In the genomic region with DNA sequence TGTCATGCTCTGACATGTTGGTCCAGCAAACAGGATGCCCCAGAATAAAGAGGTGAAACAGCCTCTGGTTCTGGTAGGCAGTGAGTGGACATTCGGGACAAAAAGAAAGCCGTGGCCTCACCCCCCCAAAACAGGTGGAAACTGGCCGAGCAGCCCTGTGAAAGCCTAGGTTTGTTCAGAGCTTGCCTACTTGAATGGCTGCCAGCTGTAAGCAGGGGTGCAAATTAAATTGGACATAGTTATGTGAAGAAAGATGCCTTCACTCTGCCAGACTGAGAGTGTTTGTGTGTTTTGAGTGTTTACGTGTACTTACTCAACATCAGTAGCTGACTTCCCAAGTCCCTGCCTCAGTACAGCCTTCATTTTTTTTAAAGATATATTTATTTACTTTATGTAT, we compare ENCODE assay signal across 9 mouse cellular contexts. TPM values are rescaled to one million over a fixed set of nuclear protein-coding genes. Genes with fewer than 3 reads are reported as not detected.
A peak's percentile ranks its signal among the peaks of the same experiment; 100 is the strongest.
DNase-seq lines count a peak whose midpoint lies in the region; ATAC-seq and TF ChIP-seq lines count a peak whose summit lies in the region.
"Had no signal": no experiment of that assay in that cellular context is flagged by ENCODE, and none has a peak within 500 bp of the region (broad histone marks: within the 10 kb centered on the region; RNA-seq: fewer than 3 reads in every experiment).

No protein-coding gene starts in this region.

- intact Hi-C loops in gastrocnemius, adult 2 months (cut with DNase I) = no loop called here

- WGBS in lung, embryonic 16.5 days = 35% methylated on average over 4 of the region's 4 CpGs
- WGBS in intestine, postnatal 0 days = 65% methylated on average over 4 of the region's 4 CpGs
- WGBS in stomach, embryonic 14.5 days = 36% methylated on average over 4 of the region's 4 CpGs

- no peaks in the 10 kb centered on the region for H3K27me3 ChIP-seq in lung, embryonic 16.5 days (ENCODE audit: control insufficient read depth, insufficient read depth, low read depth, low read length)
- peaks cover 36% of the 10 kb centered on the region for H3K27me3 ChIP-seq in intestine, postnatal 0 days (replicated peaks; ENCODE audit: control insufficient read depth, insufficient read depth, low read length)
- no peaks in the 10 kb centered on the region for H3K27me3 ChIP-seq in stomach, embryonic 14.5 days (ENCODE audit: control insufficient read depth, insufficient read depth, low read length)

- peaks cover 51% of the 10 kb centered on the region for H3K4me1 ChIP-seq in lung, embryonic 16.5 days (replicated peaks; ENCODE audit: control insufficient read depth, insufficient read depth, low read length)
- H3K4me1 ChIP-seq in intestine, postnatal 0 days (replicated peaks; ENCODE audit: control insufficient read depth, insufficient read depth, low read length) = 0 out of 2 replicates have a peak, but pooled peaks cover 3% of the 10 kb centered on the region
- H3K4me1 ChIP-seq in stomach, embryonic 14.5 days (ENCODE audit: control insufficient read depth, insufficient read depth, low read length) = peaks cover 66% of the 10 kb centered on the region

- DNase-seq in gastrocnemius, adult 2 months = no peak
- no peak for DNase-seq in gastrocnemius, adult 18-20 months (ENCODE audit: low spot score)
- DNase-seq in lung, postnatal 4 days = no peak
- DNase-seq in thymus, adult 18-20 months = no peak

- no peaks in the 10 kb centered on the region for H3K36me3 ChIP-seq in lung, embryonic 16.5 days (ENCODE audit: control insufficient read depth, insufficient read depth, low read length)
- no peaks in the 10 kb centered on the region for H3K36me3 ChIP-seq in intestine, postnatal 0 days (ENCODE audit: control insufficient read depth, insufficient read depth)
- peaks cover 3% of the 10 kb centered on the region; the same call in 1 of the 2 replicates for H3K36me3 ChIP-seq in stomach, embryonic 14.5 days (ENCODE audit: control insufficient read depth, insufficient read depth, low read length)

- peak overlapping the region; percentile 98 for H3K27ac ChIP-seq in gastrocnemius, adult 2 months
- peak overlapping the region; percentile 8; the same call in 1 of the 2 replicates for H3K27ac ChIP-seq in lung, embryonic 16.5 days (ENCODE audit: low read length)
- no peak overlapping the region for H3K27ac ChIP-seq in intestine, postnatal 0 days (ENCODE audit: low read depth, low read length)
- peak overlapping the region; percentile 21; the same call in 1 of the 2 replicates for H3K27ac ChIP-seq in stomach, embryonic 14.5 days (ENCODE audit: low read length)

- ATAC-seq in lung, embryonic 16.5 days (ENCODE audit: low read depth) = no peak
- no peak for ATAC-seq in intestine, postnatal 0 days
- no peak for ATAC-seq in stomach, embryonic 14.5 days (ENCODE audit: insufficient number of reproducible peaks, insufficient read depth, low FRiP score, low read depth)
- no peak for ATAC-seq in granulocyte monocyte progenitor cell, adult 5-6 weeks (replicated peaks; ENCODE audit: poor library complexity, severe bottlenecking)

- no peak for TF ChIP-seq CTCF in gastrocnemius, adult 2 months (IDR thresholded peaks at IDR 0.05)
- no peak for TF ChIP-seq CTCF in intestine, postnatal 0 days (IDR thresholded peaks at IDR 0.05; ENCODE audit: low read depth)

- no peaks in the 10 kb centered on the region for H3K9me3 ChIP-seq in lung, embryonic 16.5 days (ENCODE audit: control insufficient read depth, low read length)
- no peaks in the 10 kb centered on the region for H3K9me3 ChIP-seq in intestine, postnatal 0 days (ENCODE audit: control insufficient read depth)
- no peaks in the 10 kb centered on the region for H3K9me3 ChIP-seq in stomach, embryonic 14.5 days (ENCODE audit: control insufficient read depth, low read depth, low read length)

- H3K9ac ChIP-seq in lung, embryonic 16.5 days (ENCODE audit: low read length) = peak overlapping the region; percentile 16
- no peak overlapping the region for H3K9ac ChIP-seq in intestine, postnatal 0 days (ENCODE audit: low read depth, low read length)
- H3K9ac ChIP-seq in stomach, embryonic 14.5 days (replicated peaks; ENCODE audit: low read depth, low read length) = peak overlapping the region; percentile 86; the same call in 1 of the 2 replicates

- peak overlapping the region; percentile 93 for H3K4me3 ChIP-seq in gastrocnemius, adult 2 months
- H3K4me3 ChIP-seq in lung, embryonic 16.5 days (ENCODE audit: low read length) = peak overlapping the region; percentile 83
- no peak overlapping the region for H3K4me3 ChIP-seq in intestine, postnatal 0 days (ENCODE audit: low read depth, low read length)
- H3K4me3 ChIP-seq in stomach, embryonic 14.5 days (ENCODE audit: low read depth, low read length) = peak overlapping the region; percentile 94; the same call in 1 of the 2 replicates

- peak overlapping the region; percentile 67 for H3K4me2 ChIP-seq in lung, embryonic 16.5 days (ENCODE audit: low read depth, low read length)
- peak overlapping the region; percentile 75; the same call in 1 of the 2 replicates for H3K4me2 ChIP-seq in intestine, postnatal 0 days (replicated peaks; ENCODE audit: low read depth)
- peak overlapping the region; percentile 85 for H3K4me2 ChIP-seq in stomach, embryonic 14.5 days (replicated peaks; ENCODE audit: low read depth, low read length)

RNA-seq across cellular contexts. Expression of a gene that starts 18.7 kb away (rescaled TPM):
- total RNA-seq in gastrocnemius, adult 2 months (2021) = 10 to 100 TPM; 46.1 to 52.4 TPM
- total RNA-seq in gastrocnemius, adult 18-20 months (2021) = 10 to 100 TPM; 42.0 to 54.6 TPM
- polyA plus RNA-seq in lung, embryonic 16.5 days (2015; fragmentation: Nextera tagmentation; extraction: Ambion mirVana) = 10.1 and 10.5 TPM in 2 replicates
- polyA plus RNA-seq in intestine, postnatal 0 days (2015; fragmentation: Nextera tagmentation; extraction: Ambion mirVana) = 4.9 and 6.0 TPM in 2 replicates
- polyA plus RNA-seq in stomach, embryonic 14.5 days (2014; fragmentation: Nextera tagmentation; extraction: Ambion mirVana) = 24.9 and 30.5 TPM in 2 replicates
- total RNA-seq in granulocyte monocyte progenitor cell, adult 5-6 weeks (2014; fragmentation: Nextera tagmentation) = not detected in 2 replicates
- not detected in 2 replicates for total RNA-seq in granulocyte monocyte progenitor cell, adult 5-6 weeks (2017)
- total RNA-seq: megakaryocyte progenitor cell, adult 5-6 weeks had no signal

Comparison
In these comparisons a context has a peak if more than half of its experiments do, and no peak if none do; other contexts are left out.
1. RNA of a gene that starts 18.7 kb away (total RNA-seq): 42.0 to 54.6 TPM in gastrocnemius, adult 18-20 months and 46.1 to 52.4 TPM in gastrocnemius, adult 2 months; not detected in granulocyte monocyte progenitor cell, adult 5-6 weeks; every median in the first group is over 10 times any median in the second.
2. Peak in every context shown above with its lines, with median percentiles within 50 percentile points of each other: H3K4me2 ChIP-seq.